Mouse (Mus musculus): ENCODE measurements around the gene Txn2. TPM values are rescaled to one million over a fixed set of nuclear protein-coding genes. Genes with fewer than 3 reads are reported as not detected.

The Txn2 gene
- polyA plus RNA-seq, 1 experiment from 2014 or later: 216 TPM

- no peak overlapping the region for H3K9ac ChIP-seq
- H3K27me3 ChIP-seq (ENCODE audit: control insufficient read depth, insufficient read depth, low read length): no peaks in the 10 kb centered on the region
- H3K27ac ChIP-seq: 0 out of 2 replicates have a peak overlapping the region, but pooled peaks have one; percentile 16
- DNase-seq (ENCODE audit: low spot score): no peak
- H3K4me3 ChIP-seq (replicated peaks; ENCODE audit: low read length): no peak overlapping the region
- 67% methylated on average over 14 of the region's 14 CpGs for WGBS
- H3K36me3 ChIP-seq (replicated peaks; ENCODE audit: control insufficient read depth, insufficient read depth): no peaks in the 10 kb centered on the region
- peaks cover 5% of the 10 kb centered on the region; the same call in 1 of the 2 replicates for H3K4me1 ChIP-seq (replicated peaks; ENCODE audit: control insufficient read depth, insufficient read depth, low read length)
- ATAC-seq (ENCODE audit: low FRiP score): no peak
- no peaks in the 10 kb centered on the region for H3K9me3 ChIP-seq (ENCODE audit: control insufficient read depth, low read length)
- H3K4me2 ChIP-seq (replicated peaks): no peak overlapping the region
Measured at GRCm38 (mm10) chr15:77935673-77936375, 7.0 kb upstream of the Txn2 start.

DNA sequence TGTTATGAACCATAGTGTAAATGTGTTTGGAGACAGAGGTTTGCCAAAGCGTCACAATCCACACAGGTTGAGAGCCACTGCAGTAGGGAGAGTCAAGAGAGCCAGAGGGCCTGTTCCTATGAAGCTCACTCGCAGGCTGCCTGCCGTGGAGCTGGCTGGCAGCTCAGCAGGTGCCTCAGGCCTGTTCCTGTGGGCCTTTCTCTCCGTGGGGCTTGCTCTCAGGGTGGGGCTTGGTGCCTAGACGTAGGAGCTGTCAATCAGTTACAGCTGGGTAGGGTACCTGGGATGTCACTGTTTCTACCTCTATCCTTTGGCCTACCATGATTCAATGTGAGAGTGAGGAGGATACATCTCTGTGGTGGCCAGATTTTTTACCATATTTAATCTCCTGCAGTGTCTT lies 6.2 kb upstream of the Txn2 start:
- Histone ChIP-seq H3K9ac (no peak overlapping the region), H3K4me3 (replicated peaks; ENCODE audit: low read length) (no peak overlapping the region), H3K9me3 (ENCODE audit: control insufficient read depth, low read length) (no peaks in the 10 kb centered on the region), H3K27me3 (ENCODE audit: control insufficient read depth, insufficient read depth, low read length) (no peaks in the 10 kb centered on the region), H3K4me2 (replicated peaks) (no peak overlapping the region), H3K27ac (no peak overlapping the region), H3K4me1 (replicated peaks; ENCODE audit: control insufficient read depth, insufficient read depth, low read length) (peaks cover 6% of the 10 kb centered on the region; the same call in 1 of the 2 replicates), H3K36me3 (replicated peaks; ENCODE audit: control insufficient read depth, insufficient read depth) (no peaks in the 10 kb centered on the region)
- ATAC-seq (ENCODE audit: low FRiP score) (no peak), DNase-seq (ENCODE audit: low spot score) (no peak)
- 69% methylated on average over 5 of the region's 5 CpGs for WGBS

DNA sequence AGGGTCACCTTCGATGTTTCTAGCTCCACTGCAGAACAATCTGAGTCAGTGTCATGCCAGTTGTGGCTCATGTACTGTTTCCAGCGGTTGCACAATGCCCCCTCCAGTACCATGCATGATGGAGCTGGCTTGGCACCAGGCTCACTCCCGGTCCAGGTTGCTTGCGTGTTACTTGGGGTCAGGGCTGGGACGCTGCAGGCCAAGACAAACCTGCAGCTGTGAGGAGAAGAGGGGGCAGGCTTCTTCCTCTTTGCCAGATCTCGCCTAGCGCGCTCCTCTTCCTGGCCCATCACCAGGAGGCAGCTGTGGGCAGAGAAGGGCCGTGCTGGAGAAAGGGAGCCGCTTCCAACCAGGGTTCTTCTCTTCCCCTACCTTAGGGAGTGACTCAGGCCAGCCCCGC lies 5.5 kb upstream of the Txn2 start:
- Histone ChIP-seq H3K4me2 (replicated peaks) (no peak overlapping the region), H3K27me3 (ENCODE audit: control insufficient read depth, insufficient read depth, low read length) (no peaks in the 10 kb centered on the region)

GRCm38 (mm10) chr15:77933770-77934169 lies 5.0 kb upstream of the Txn2 start:
- Histone ChIP-seq H3K4me2 (replicated peaks) (peak overlapping the region; percentile 42), H3K27ac (no peak overlapping the region), H3K4me3 (replicated peaks; ENCODE audit: low read length) (peak overlapping the region; percentile 10; the same call in 1 of the 2 replicates), H3K9me3 (ENCODE audit: control insufficient read depth, low read length) (no peaks in the 10 kb centered on the region), H3K27me3 (ENCODE audit: control insufficient read depth, insufficient read depth, low read length) (no peaks in the 10 kb centered on the region), H3K4me1 (replicated peaks; ENCODE audit: control insufficient read depth, insufficient read depth, low read length) (peaks cover 14% of the 10 kb centered on the region), H3K9ac (peak overlapping the region; percentile 42; the same call in 1 of the 2 replicates), H3K36me3 (replicated peaks; ENCODE audit: control insufficient read depth, insufficient read depth) (no peaks in the 10 kb centered on the region)
- WGBS: under 1% methylated on average over 14 of the region's 14 CpGs
- DNase-seq (ENCODE audit: low spot score): peak; percentile 98
- ATAC-seq (ENCODE audit: low FRiP score): peak; percentile 42; the same call in 1 of the 2 replicates

More for the DNA sequence above, 5.5 kb upstream of the Txn2 start:
- 76% methylated on average over 11 of the region's 11 CpGs for WGBS
- DNase-seq (ENCODE audit: low spot score): no peak
- Histone ChIP-seq H3K4me1 (replicated peaks; ENCODE audit: control insufficient read depth, insufficient read depth, low read length) (peaks cover 13% of the 10 kb centered on the region), H3K9ac (no peak overlapping the region), H3K9me3 (ENCODE audit: control insufficient read depth, low read length) (no peaks in the 10 kb centered on the region), H3K27ac (no peak overlapping the region), H3K36me3 (replicated peaks; ENCODE audit: control insufficient read depth, insufficient read depth) (no peaks in the 10 kb centered on the region), H3K4me3 (replicated peaks; ENCODE audit: low read length) (no peak overlapping the region)
- ATAC-seq (ENCODE audit: low FRiP score): no peak

GRCm38 (mm10) chr15:77933222-77933621 lies 4.4 kb upstream of the Txn2 start:
- Histone ChIP-seq H3K27ac (no peak overlapping the region), H3K9me3 (ENCODE audit: control insufficient read depth, low read length) (no peaks in the 10 kb centered on the region), H3K27me3 (ENCODE audit: control insufficient read depth, insufficient read depth, low read length) (no peaks in the 10 kb centered on the region), H3K9ac (0 out of 2 replicates have a peak overlapping the region, but pooled peaks have one; percentile 42), H3K4me3 (replicated peaks; ENCODE audit: low read length) (no peak overlapping the region), H3K4me1 (replicated peaks; ENCODE audit: control insufficient read depth, insufficient read depth, low read length) (peaks cover 14% of the 10 kb centered on the region), H3K4me2 (replicated peaks) (no peak overlapping the region), H3K36me3 (replicated peaks; ENCODE audit: control insufficient read depth, insufficient read depth) (no peaks in the 10 kb centered on the region)
- WGBS: 80% methylated on average over 3 of the region's 3 CpGs
- DNase-seq (ENCODE audit: low spot score) (no peak), ATAC-seq (ENCODE audit: low FRiP score) (no peak)

GRCm38 (mm10) chr15:77931689-77932016 lies 2.8 kb upstream of the Txn2 start:
- DNase-seq (ENCODE audit: low spot score): no peak
- no peak for ATAC-seq (ENCODE audit: low FRiP score)
- 75% methylated on average over 6 of the region's 6 CpGs for WGBS
- Histone ChIP-seq H3K27me3 (ENCODE audit: control insufficient read depth, insufficient read depth, low read length) (no peaks in the 10 kb centered on the region), H3K4me1 (replicated peaks; ENCODE audit: control insufficient read depth, insufficient read depth, low read length) (peaks cover 22% of the 10 kb centered on the region), H3K4me2 (replicated peaks) (no peak overlapping the region), H3K9ac (no peak overlapping the region), H3K4me3 (replicated peaks; ENCODE audit: low read length) (no peak overlapping the region), H3K9me3 (ENCODE audit: control insufficient read depth, low read length) (no peaks in the 10 kb centered on the region), H3K27ac (no peak overlapping the region), H3K36me3 (replicated peaks; ENCODE audit: control insufficient read depth, insufficient read depth) (peaks cover 7% of the 10 kb centered on the region)

DNA sequence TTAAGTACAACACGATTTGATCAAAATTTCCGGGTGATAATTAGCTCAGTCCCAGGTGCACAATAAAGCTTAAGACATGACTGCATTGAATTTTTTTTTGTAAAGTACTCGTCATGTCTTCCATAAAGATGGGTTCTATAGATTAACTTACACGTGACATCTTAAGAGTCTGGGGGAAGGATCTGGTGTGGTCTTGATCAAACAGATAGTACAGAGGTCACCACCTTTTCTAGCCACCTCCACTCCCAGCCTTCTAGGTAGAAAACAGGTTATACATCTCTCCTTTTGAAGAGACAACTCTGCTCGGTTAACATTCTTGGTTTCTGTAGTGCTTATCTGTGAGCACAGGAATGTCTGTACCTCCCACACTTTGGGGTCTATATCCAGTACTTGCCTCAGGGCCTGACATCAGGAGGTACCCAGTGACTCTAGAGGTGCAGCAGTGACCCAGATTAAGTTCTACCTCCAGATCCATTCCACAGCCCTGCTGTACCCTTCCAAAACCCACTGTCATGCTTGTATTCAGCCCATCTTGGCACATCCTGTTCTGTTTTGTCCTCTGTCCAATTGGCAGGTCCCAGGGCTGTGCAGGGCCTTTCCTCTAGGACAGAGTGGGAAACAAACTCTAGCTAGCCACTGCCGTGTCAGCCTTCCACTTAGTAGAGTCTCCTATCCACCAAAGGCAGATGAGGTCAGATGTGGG lies 2.3 kb upstream of the Txn2 start:
- H3K36me3 ChIP-seq (replicated peaks; ENCODE audit: control insufficient read depth, insufficient read depth): peaks cover 12% of the 10 kb centered on the region
- no peaks in the 10 kb centered on the region for H3K27me3 ChIP-seq (ENCODE audit: control insufficient read depth, insufficient read depth, low read length)
- H3K9me3 ChIP-seq (ENCODE audit: control insufficient read depth, low read length): no peaks in the 10 kb centered on the region
- 84% methylated on average over 6 of the region's 6 CpGs for WGBS
- no peak overlapping the region for H3K4me2 ChIP-seq (replicated peaks)
- no peak overlapping the region for H3K4me3 ChIP-seq (replicated peaks; ENCODE audit: low read length)
- peaks cover 22% of the 10 kb centered on the region for H3K4me1 ChIP-seq (replicated peaks; ENCODE audit: control insufficient read depth, insufficient read depth, low read length)
- H3K9ac ChIP-seq: no peak overlapping the region
- no peak overlapping the region for H3K27ac ChIP-seq
- no peak for DNase-seq (ENCODE audit: low spot score)
- no peak for ATAC-seq (ENCODE audit: low FRiP score)

DNA sequence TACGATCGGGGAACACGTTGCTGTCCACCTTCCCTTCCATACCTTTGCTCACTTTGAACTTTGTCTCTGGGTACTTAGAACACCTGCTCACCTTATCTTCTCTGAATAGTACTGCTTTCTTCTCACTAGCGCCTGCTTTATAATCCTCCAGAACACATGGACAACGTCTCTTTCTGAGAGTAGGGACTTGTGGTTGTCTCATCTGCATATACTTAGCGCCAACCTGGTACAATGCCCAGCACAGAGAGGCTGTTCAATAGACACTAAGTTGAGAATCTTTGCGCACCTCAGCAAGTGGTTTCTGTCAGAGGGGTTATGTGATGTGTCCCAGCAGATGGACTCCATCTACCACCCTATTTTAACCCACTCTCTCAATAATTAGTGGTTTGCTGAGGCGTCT lies 998 bp upstream of the Txn2 start:
- Histone ChIP-seq H3K9me3 (ENCODE audit: control insufficient read depth, low read length) (no peaks in the 10 kb centered on the region), H3K4me3 (replicated peaks; ENCODE audit: low read length) (peak overlapping the region; percentile 71), H3K4me1 (replicated peaks; ENCODE audit: control insufficient read depth, insufficient read depth, low read length) (peaks cover 22% of the 10 kb centered on the region), H3K36me3 (replicated peaks; ENCODE audit: control insufficient read depth, insufficient read depth) (peaks cover 19% of the 10 kb centered on the region), H3K27me3 (ENCODE audit: control insufficient read depth, insufficient read depth, low read length) (no peaks in the 10 kb centered on the region), H3K9ac (peak overlapping the region; percentile 60; the same call in 1 of the 2 replicates), H3K27ac (no peak overlapping the region), H3K4me2 (replicated peaks) (peak overlapping the region; percentile 81)
- ATAC-seq (ENCODE audit: low FRiP score) (no peak), DNase-seq (ENCODE audit: low spot score) (no peak)
- WGBS: 63% methylated on average over 8 of the region's 8 CpGs

DNA sequence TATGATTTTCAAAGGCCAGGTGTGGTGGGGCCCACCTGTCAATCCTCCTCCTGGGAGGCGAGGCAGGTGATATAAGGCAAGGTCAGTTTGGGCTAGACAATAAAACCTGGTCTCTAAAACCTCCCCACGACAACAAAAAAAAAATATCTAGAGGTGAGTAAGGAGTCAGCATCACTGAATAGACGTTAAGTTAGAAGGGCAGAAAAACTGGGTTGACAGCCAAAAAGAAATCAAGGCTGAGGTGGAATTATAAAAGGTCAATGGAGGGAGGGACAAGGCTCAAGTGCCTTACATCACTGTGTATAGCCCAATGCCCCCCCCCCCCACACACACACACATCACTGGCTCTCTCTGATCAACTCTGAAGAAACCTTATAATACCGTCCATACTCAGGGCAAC lies 715 bp downstream of the Txn2 start:
- peak overlapping the region; percentile 96 for H3K27ac ChIP-seq
- H3K27me3 ChIP-seq (ENCODE audit: control insufficient read depth, insufficient read depth, low read length): no peaks in the 10 kb centered on the region
- peak overlapping the region; percentile 72 for H3K9ac ChIP-seq
- H3K9me3 ChIP-seq (ENCODE audit: control insufficient read depth, low read length): no peaks in the 10 kb centered on the region
- H3K36me3 ChIP-seq (replicated peaks; ENCODE audit: control insufficient read depth, insufficient read depth): peaks cover 37% of the 10 kb centered on the region
- WGBS: 32% methylated on average over 4 of the region's 4 CpGs
- H3K4me3 ChIP-seq (replicated peaks; ENCODE audit: low read length): peak overlapping the region; percentile 71
- DNase-seq (ENCODE audit: low spot score) (no peak), ATAC-seq (ENCODE audit: low FRiP score) (no peak)
- peak overlapping the region; percentile 66 for H3K4me2 ChIP-seq (replicated peaks)
- peaks cover 17% of the 10 kb centered on the region for H3K4me1 ChIP-seq (replicated peaks; ENCODE audit: control insufficient read depth, insufficient read depth, low read length)

Data from hindbrain, embryonic 14.5 days (tissue).